Mouse (Mus musculus): ENCODE data around the gene Fgfr2.

DNA sequence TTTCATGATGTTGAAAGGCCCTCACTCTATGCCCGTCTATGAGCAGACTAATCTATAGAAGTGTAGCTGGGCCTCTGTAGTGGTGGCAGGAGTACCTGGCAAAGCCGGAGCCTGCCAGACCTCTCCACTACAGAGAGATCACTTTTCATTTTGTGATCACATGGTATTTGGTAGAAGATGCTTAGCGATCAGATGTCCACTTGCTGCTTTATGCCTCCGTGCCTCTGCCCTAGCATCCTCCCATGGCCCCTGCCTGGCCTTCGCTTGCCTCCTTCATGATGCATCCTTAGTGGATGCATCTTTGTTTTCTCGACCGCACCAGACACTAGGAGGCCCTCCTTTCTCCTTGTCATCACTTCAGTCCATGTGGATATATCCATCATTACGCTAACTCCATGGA is 2466.2 kb downstream of the Fgfr2 start:
- TF ChIP-seq CTCF (IDR thresholded peaks at IDR 0.05; ENCODE audit: insufficient read depth, low read length), result no peak
- TF ChIP-seq POLR2A (IDR thresholded peaks at IDR 0.05; ENCODE audit: borderline replicate concordance, extremely low read depth, low read depth, low read length), result no peak
